Mouse (Mus musculus) heart, embryonic 11.5 days (tissue): ENCODE results near the gene Svop. TPM values are rescaled to one million over a fixed set of nuclear protein-coding genes. Genes with fewer than 3 reads are reported as not detected.
A peak's percentile ranks its signal among the peaks of the same experiment; 100 is the strongest.

Source experiments
- ATAC-seq: fragments of 200-750 bp; cut with Nextera tagmentation; replicated peaks from 2 replicates; pipeline ENCODE4 v1.8.0; 2017; ENCODE audit warnings: moderate library complexity; ENCODE audit not compliant: insufficient number of reproducible peaks, low FRiP score, low TSS enrichment
- H3K27ac ChIP-seq: fragments of 300-500 bp; sonication (generic); 2 replicates; pipeline ENCODE4 v1.5.1; 2014; ENCODE audit warnings: mild to moderate bottlenecking, low read depth, low read length
- H3K27me3 ChIP-seq: fragments of 300-500 bp; sonication (generic); 2 replicates; pipeline ENCODE4 v1.6.1; 2014; ENCODE audit warnings: mild to moderate bottlenecking, low read length, mixed read lengths; ENCODE audit not compliant: control insufficient read depth, insufficient read depth
- H3K36me3 ChIP-seq: fragments of 300-500 bp; sonication (generic); 2 replicates; pipeline ENCODE4 v1.6.1; 2014; ENCODE audit warnings: mild to moderate bottlenecking, low read length, moderate library complexity, mixed read lengths; ENCODE audit not compliant: control insufficient read depth, insufficient read depth
- H3K4me1 ChIP-seq: fragments of 300-500 bp; sonication (generic); 2 replicates; pipeline ENCODE4 v1.6.1; 2014; ENCODE audit warnings: low read length; ENCODE audit not compliant: control insufficient read depth, insufficient read depth
- H3K4me2 ChIP-seq: fragments of 300-500 bp; sonication (generic); 2 replicates; pipeline ENCODE4 v1.6.1; 2014; ENCODE audit warnings: mild to moderate bottlenecking, moderate library complexity
- H3K4me3 ChIP-seq: fragments of 300-500 bp; sonication (generic); 2 replicates; pipeline ENCODE4 v1.5.1; 2014; ENCODE audit warnings: low read depth, low read length
- H3K9ac ChIP-seq: fragments of 300-500 bp; sonication (generic); 2 replicates; pipeline ENCODE4 v1.6.1; 2014; ENCODE audit warnings: mild to moderate bottlenecking, low read depth, low read length, moderate library complexity
- H3K9me3 ChIP-seq: fragments of 300-500 bp; sonication (generic); replicated peaks from 2 replicates; pipeline ENCODE4 v1.6.1; 2016; ENCODE audit warnings: low read length; ENCODE audit not compliant: control insufficient read depth
- WGBS: fragments of 180-500 bp; shearing (Covaris S2); extraction: QIAGEN DNeasy Blood & Tissue Kit; methylation state at CpG from one replicate; pipeline ENCODE4 v1.1.7; 2014; ENCODE audit not compliant: insufficient replicate concordance; 5-methylcytosine and 5-hydroxymethylcytosine counted together
- polyA plus RNA-seq: library from polyadenylated mRNA; unstranded; fragments of >200 nt; fragmentation: Nextera tagmentation; extraction: Ambion mirVana; gene quantifications from 2 replicates; pipeline ENCODE4 v1.2.1, GENCODE M21; 2014

Gene Svop
- polyA plus RNA-seq, 1 experiment from 2014 or later = not detected

- ATAC-seq = no peak
Observed at GRCm38 (mm10) chr5:113992339-113992831, 99.0 kb downstream of the Svop start.

GRCm38 (mm10) chr5:113991141-113991540 is 100.2 kb downstream of the Svop start:
- ATAC-seq = no peak
- H3K4me3 ChIP-seq = no peak overlapping the region
- H3K9me3 ChIP-seq = no peaks in the 10 kb centered on the region
- no peaks in the 10 kb centered on the region for H3K27me3 ChIP-seq
- H3K27ac ChIP-seq = no peak overlapping the region
- H3K4me2 ChIP-seq = no peak overlapping the region; the same call in 1 of the 2 replicates
- no peak overlapping the region for H3K9ac ChIP-seq
- no peaks in the 10 kb centered on the region for H3K36me3 ChIP-seq
- 57% methylated on average over 7 of the region's 7 CpGs for WGBS
- peaks cover 43% of the 10 kb centered on the region for H3K4me1 ChIP-seq

More at GRCm38 (mm10) chr5:113992339-113992831, 99.0 kb downstream of the Svop start:
- no peaks in the 10 kb centered on the region for H3K27me3 ChIP-seq
- peak overlapping the region; percentile 89 for H3K27ac ChIP-seq
- H3K4me3 ChIP-seq = peak overlapping the region; percentile 82
- 21% methylated on average over 12 of the region's 12 CpGs for WGBS
- peak overlapping the region; percentile 92 for H3K4me2 ChIP-seq
- H3K4me1 ChIP-seq = peaks cover 38% of the 10 kb centered on the region
- H3K9ac ChIP-seq = peak overlapping the region; percentile 95
- no peaks in the 10 kb centered on the region for H3K9me3 ChIP-seq
- no peaks in the 10 kb centered on the region for H3K36me3 ChIP-seq

DNA sequence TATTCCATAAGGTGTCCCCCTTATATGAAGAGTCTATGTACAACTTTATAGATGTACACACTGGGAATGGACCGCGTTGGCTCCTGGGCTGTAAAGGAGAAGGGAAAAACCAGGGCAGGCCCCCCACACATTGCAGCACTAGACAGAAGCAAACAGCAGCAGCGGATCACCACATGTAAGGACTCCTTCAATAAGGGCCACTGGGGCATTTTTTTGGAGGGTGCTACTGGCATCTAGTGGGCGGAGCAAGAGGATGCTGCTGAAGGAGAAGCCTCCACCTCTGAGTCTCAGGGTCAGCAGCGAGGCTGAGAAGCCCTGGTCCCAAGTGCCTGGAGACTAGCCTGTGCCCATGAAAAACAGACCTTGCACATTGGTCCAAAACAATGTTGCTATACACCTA is 100.8 kb downstream of the Svop start:
- Histone ChIP-seq H3K9ac (no peak overlapping the region), H3K4me1 (peaks cover 49% of the 10 kb centered on the region), H3K36me3 (no peaks in the 10 kb centered on the region), H3K9me3 (no peaks in the 10 kb centered on the region), H3K4me3 (no peak overlapping the region), H3K27ac (no peak overlapping the region; the same call in 1 of the 2 replicates), H3K27me3 (no peaks in the 10 kb centered on the region), H3K4me2 (no peak overlapping the region)
- WGBS = 82% methylated on average over 5 of the region's 5 CpGs
- ATAC-seq = no peak

DNA sequence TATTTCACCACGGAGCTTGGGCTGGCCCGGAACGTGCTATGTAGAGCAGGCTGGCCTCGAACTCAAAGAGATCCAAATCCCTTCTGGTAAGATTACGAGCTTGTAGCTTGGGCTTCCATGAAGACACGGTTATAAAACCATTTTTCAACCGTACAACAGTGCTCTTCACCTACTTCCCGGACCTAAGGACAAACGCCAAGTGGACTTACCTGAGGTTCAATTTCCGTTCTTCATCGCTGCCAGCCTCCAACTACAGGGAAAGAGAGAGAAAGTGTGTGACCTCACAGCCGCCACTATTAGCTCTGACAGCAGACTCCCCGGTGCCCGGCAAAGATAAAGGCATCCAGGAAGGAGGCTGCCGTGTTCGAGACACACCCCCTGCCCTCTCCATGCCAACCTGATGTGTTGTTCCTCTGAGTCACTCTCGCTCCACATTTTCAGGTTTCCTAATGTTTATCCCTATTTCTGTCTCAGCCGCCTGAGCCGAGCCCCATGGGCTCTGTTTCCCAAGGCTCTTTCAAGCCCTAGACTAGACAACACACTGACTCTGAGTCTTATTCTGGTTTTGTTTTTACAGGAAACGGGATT is 101.8 kb downstream of the Svop start:
- H3K27me3 ChIP-seq = no peaks in the 10 kb centered on the region
- H3K27ac ChIP-seq = no peak overlapping the region
- peak overlapping the region; percentile 47; the same call in 1 of the 2 replicates for H3K9ac ChIP-seq
- WGBS = 63% methylated on average over 20 of the region's 20 CpGs
- no peak overlapping the region for H3K4me3 ChIP-seq
- H3K4me1 ChIP-seq = peaks cover 56% of the 10 kb centered on the region
- H3K4me2 ChIP-seq = no peak overlapping the region
- no peaks in the 10 kb centered on the region for H3K36me3 ChIP-seq
- ATAC-seq = no peak
- no peaks in the 10 kb centered on the region for H3K9me3 ChIP-seq

DNA sequence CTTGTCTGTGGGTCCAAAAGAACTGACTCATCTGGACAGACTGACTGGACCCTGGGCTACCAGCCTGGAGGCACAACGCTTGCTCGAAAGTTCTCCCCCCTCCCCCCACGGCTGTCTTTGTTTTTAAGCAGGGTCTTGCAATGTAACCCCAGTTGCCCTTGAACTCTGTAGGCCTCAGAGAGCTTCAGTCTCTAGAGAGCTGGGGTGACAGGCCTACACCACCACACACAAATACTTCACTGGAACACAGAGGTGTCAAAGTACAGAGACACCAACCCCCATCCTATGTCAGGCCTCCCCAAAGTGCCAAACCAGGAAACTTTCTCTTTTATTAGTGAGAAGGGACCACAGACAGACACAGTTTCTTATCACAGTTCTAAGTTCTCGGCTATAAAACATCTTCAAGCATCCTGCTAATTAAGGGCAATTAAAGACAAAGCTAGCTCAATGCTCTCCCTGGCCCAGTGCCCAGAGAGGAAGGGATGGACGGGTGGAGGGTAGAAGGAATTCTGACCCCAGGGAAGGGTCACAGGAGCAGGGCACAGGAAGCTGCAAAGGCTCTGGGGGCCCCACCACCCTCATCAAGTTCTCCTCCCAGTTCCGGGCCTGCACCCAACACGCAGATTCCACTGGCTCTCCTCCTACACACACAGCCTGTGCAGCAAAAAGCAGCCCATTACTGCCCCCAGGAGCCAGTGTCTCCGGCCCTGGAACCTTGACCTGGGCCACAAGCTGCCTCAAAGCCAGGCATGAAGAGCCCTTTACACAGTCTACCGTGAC is 105.0 kb downstream of the Svop start:
- H3K27me3 ChIP-seq = no peaks in the 10 kb centered on the region
- no peak for ATAC-seq
- peak overlapping the region; percentile 73 for H3K27ac ChIP-seq
- H3K4me3 ChIP-seq = no peak overlapping the region
- H3K9me3 ChIP-seq = no peaks in the 10 kb centered on the region
- peak overlapping the region; percentile 6 for H3K4me2 ChIP-seq
- H3K36me3 ChIP-seq = no peaks in the 10 kb centered on the region
- 34% methylated on average over 9 of the region's 9 CpGs for WGBS
- H3K9ac ChIP-seq = peak overlapping the region; percentile 39
- peaks cover 62% of the 10 kb centered on the region for H3K4me1 ChIP-seq

DNA sequence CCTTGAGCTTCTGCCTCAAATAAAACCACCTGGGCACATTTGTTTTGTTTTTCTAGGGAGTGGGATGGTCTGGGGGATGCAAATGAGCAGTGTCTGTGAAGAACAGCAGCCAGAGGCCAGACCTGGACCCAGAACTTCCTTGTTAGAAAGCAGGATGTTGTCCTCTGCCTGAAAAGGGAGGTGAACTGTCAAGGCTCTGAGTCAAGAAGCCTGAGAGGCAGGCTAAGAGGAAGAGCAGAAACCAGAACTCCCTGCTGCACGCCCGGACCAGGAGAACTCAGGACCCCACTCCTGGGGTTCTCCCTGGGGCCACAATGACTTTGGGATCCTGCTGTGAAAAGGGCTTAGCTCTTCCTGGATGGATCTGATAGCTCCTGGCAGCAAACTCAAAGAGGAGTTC is 105.6 kb downstream of the Svop start:
- Histone ChIP-seq H3K36me3 (no peaks in the 10 kb centered on the region), H3K9ac (peak overlapping the region; percentile 39; the same call in 1 of the 2 replicates), H3K4me1 (peaks cover 57% of the 10 kb centered on the region), H3K4me2 (no peak overlapping the region), H3K9me3 (no peaks in the 10 kb centered on the region), H3K4me3 (no peak overlapping the region), H3K27me3 (no peaks in the 10 kb centered on the region), H3K27ac (peak overlapping the region; percentile 73)
- ATAC-seq = no peak
- WGBS = 54% methylated on average over 2 of the region's 2 CpGs

GRCm38 (mm10) chr5:113984025-113984740 is 107.2 kb downstream of the Svop start:
- Histone ChIP-seq H3K4me2 (no peak overlapping the region), H3K9ac (peak overlapping the region; percentile 43; the same call in 1 of the 2 replicates), H3K27me3 (no peaks in the 10 kb centered on the region), H3K4me3 (no peak overlapping the region), H3K9me3 (no peaks in the 10 kb centered on the region), H3K27ac (no peak overlapping the region), H3K36me3 (no peaks in the 10 kb centered on the region), H3K4me1 (peaks cover 51% of the 10 kb centered on the region)
- ATAC-seq = no peak
- 69% methylated on average over 13 of the region's 13 CpGs for WGBS

DNA sequence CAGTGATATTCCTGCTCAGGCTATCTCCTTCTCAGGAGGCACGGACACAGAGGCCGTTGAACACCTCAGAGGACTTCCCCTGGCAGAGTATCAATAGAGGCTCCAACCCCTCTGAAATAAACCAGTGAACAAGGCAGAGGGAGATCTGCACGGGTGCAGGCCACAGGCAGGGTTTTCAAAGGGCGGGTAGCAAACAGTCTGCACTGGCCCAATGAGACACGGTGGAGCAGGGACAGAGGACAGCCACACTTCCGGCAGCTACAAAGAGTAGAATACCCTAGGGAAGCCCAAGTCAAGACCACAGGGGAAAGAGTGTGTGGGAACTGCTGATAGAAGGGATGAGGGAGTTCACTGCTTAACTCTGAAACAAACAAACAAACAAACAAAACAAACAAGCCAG is 107.8 kb downstream of the Svop start:
- H3K4me1 ChIP-seq = peaks cover 51% of the 10 kb centered on the region
- no peak overlapping the region for H3K4me3 ChIP-seq
- H3K4me2 ChIP-seq = no peak overlapping the region
- WGBS = 46% methylated on average over 6 of the region's 6 CpGs
- H3K9me3 ChIP-seq = no peaks in the 10 kb centered on the region
- ATAC-seq = no peak
- no peak overlapping the region for H3K9ac ChIP-seq
- H3K36me3 ChIP-seq = no peaks in the 10 kb centered on the region
- no peaks in the 10 kb centered on the region for H3K27me3 ChIP-seq
- no peak overlapping the region; the same call in 1 of the 2 replicates for H3K27ac ChIP-seq
